Mouse (Mus musculus): ENCODE measurements around the gene Ksr1.

DNA sequence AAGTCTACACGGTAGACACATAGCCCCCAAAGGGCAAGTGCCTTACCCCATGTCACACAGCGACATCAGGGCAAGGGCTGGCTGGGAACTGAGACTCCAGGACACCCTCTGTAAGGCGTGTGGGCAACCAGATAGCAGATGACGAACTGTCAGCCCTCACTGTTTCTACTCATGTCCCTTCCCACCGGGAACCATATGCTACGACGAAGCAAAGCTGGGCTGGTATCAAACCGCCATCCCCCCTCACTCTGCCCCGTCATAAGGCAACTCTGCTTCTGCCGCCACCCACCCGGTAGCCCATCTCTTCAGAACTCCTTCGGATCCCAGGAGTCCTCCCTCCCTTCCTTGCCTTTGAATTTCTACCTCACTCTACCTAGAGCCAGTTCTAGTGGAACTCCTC lies 108.7 kb downstream of the Ksr1 start:
- TF ChIP-seq POLR2A (IDR thresholded peaks at IDR 0.05; ENCODE audit: low read depth, low read length) (no peak), CTCF (IDR thresholded peaks at IDR 0.05; ENCODE audit: extremely low read depth, insufficient read length, insufficient replicate concordance, low read depth, low read length) (no peak)
